Mouse (Mus musculus): ENCODE measurements around the gene 9530068E07Rik.

DNA sequence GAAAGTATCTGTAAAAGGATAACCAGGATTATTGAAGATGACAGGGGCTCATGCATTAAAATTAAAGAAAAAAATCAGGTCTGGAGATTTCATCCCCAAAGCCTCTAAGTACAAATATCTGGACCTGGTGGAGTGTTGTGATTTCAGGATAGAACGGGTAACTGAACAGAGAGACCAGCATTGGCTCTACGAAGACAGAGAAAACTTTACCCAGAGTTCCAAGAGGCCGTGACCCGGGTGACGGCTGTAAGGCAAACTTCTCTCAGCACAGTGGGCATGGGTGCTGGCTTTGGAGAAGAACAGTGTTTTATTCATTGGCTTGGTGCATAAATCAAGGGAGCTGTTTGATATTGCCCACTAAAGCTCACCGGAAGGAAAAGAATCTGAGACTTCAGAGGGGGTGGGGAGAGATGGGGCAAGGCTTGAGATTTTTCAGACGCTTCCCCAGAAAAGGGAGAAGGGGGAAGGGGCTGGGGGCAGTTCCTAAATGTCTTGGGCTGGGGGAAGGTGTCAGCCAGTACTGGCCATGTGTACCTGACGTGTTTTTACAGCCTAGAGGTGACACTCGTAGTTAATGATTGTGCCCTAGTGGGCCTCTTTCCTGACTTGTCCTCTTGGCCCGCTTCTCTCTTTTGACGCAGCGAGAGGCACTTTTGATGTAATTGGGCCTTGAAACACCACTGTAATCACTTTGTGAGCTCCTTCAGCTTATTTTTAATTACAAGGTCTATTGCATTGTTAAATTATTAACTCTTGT is 24.2 kb downstream of the 9530068E07Rik start:
- TF ChIP-seq CTCF (IDR thresholded peaks at IDR 0.05; ENCODE audit: extremely low read depth, insufficient read depth, insufficient read length, insufficient replicate concordance) (no peak), POLR2A (IDR thresholded peaks at IDR 0.05; ENCODE audit: low read depth, low read length) (no peak)
